ENCODE assay signal across 7 mouse cellular contexts in genomic region chr11:107629951-107630350, GRCm38 (mm10).
A peak's percentile ranks its signal among the peaks of the same experiment; 100 is the strongest.
DNase-seq lines count a peak whose midpoint lies in the region; TF ChIP-seq lines count a peak whose summit lies in the region.

No protein-coding gene starts in this region.

- DNase-seq in heart, adult 11 months, result peak; percentile 73
- no peak for DNase-seq in heart, postnatal 10 days
- DNase-seq in left cerebral cortex, postnatal 4 days, result peak; percentile 54
- no peak for DNase-seq in left cerebral cortex, adult 9 months (ENCODE audit: low spot score in 2 of 2)
- DNase-seq in adrenal gland, postnatal 10 days, result peak; percentile 47
- DNase-seq in brain, embryonic 14.5 days (ENCODE audit: low read depth), result peak; percentile 19
- DNase-seq in frontal cortex, postnatal 14 days (ENCODE audit: low spot score in 2 of 2), result no peak

- TF ChIP-seq POLR2A in brain, embryonic 14.5 days (IDR thresholded peaks at IDR 0.05; ENCODE audit: borderline replicate concordance, extremely low read depth, insufficient read depth, insufficient read length, poor library complexity, severe bottlenecking), result no peak

- no peak for TF ChIP-seq CTCF in brain, embryonic 14.5 days (IDR thresholded peaks at IDR 0.05; ENCODE audit: borderline replicate concordance, extremely low read depth, insufficient read depth, insufficient read length)

- intact Hi-C loops in heart, postnatal 10 days (cut with DNase I), result loop anchor here (1.0 kb wide), 1 partner anchor 223 kb away; no protein-coding TSS in a partner anchor
- intact Hi-C loops in left cerebral cortex, postnatal 4 days (cut with DNase I), result loop anchor here (5.0 kb wide), 1 partner anchor 222 kb away; no protein-coding TSS in a partner anchor

Comparison
In these comparisons a context has a peak if more than half of its experiments do, and no peak if none do; other contexts are left out.
1. DNase-seq: peak in heart, adult 11 months (single experiment), left cerebral cortex, postnatal 4 days (single experiment), adrenal gland, postnatal 10 days (single experiment) and brain, embryonic 14.5 days (single experiment); none in heart, postnatal 10 days (0 of 2), left cerebral cortex, adult 9 months (0 of 2) and frontal cortex, postnatal 14 days (0 of 2).